Mouse (Mus musculus) midbrain, embryonic 13.5 days (tissue): ENCODE data around the gene Pkhd1. TPM values are rescaled to one million over a fixed set of nuclear protein-coding genes. Genes with fewer than 3 reads are reported as not detected.
A peak's percentile ranks its signal among the peaks of the same experiment; 100 is the strongest.

Source experiments
- ATAC-seq: fragments of 200-750 bp; cut with Nextera tagmentation; 2 replicates; pipeline ENCODE4 v1.8.0; 2017; ENCODE audit warnings: mild to moderate bottlenecking, moderate TSS enrichment, moderate library complexity
- H3K27ac ChIP-seq: fragments of 300-500 bp; sonication (generic); 2 replicates; pipeline ENCODE4 v1.5.1; 2015; ENCODE audit warnings: inconsistent platforms, mild to moderate bottlenecking, moderate library complexity
- H3K27me3 ChIP-seq: fragments of 300-500 bp; sonication (generic); 2 replicates; pipeline ENCODE4 v1.6.1; 2015; ENCODE audit warnings: mild to moderate bottlenecking, inconsistent platforms
- H3K36me3 ChIP-seq: fragments of 300-500 bp; sonication (generic); 2 replicates; pipeline ENCODE4 v1.6.1; 2015; ENCODE audit warnings: mild to moderate bottlenecking, inconsistent platforms
- H3K4me1 ChIP-seq: fragments of 300-500 bp; sonication (generic); replicated peaks from 2 replicates; pipeline ENCODE4 v1.6.1; 2015; ENCODE audit warnings: inconsistent platforms
- H3K4me2 ChIP-seq: fragments of 300-500 bp; sonication (generic); replicated peaks from 2 replicates; pipeline ENCODE4 v1.6.1; 2015; ENCODE audit warnings: moderate library complexity, mild to moderate bottlenecking, inconsistent platforms
- H3K4me3 ChIP-seq: fragments of 300-500 bp; sonication (generic); replicated peaks from 2 replicates; pipeline ENCODE4 v1.5.1; 2015; ENCODE audit warnings: mild to moderate bottlenecking, inconsistent platforms
- H3K9ac ChIP-seq: fragments of 300-500 bp; sonication (generic); replicated peaks from 2 replicates; pipeline ENCODE4 v1.6.1; 2015; ENCODE audit warnings: mild to moderate bottlenecking, inconsistent platforms
- H3K9me3 ChIP-seq: fragments of 300-500 bp; sonication (generic); 2 replicates; pipeline ENCODE4 v1.6.1; 2016; ENCODE audit warnings: mild to moderate bottlenecking, inconsistent platforms
- WGBS: fragments of 180-500 bp; shearing (Covaris S2); methylation state at CpG from one replicate; pipeline ENCODE4 v1.1.7; 2015; 5-methylcytosine and 5-hydroxymethylcytosine counted together
- polyA plus RNA-seq: library from polyadenylated mRNA; unstranded; fragments of >200 nt; fragmentation: Nextera tagmentation; extraction: Ambion mirVana; gene quantifications from 2 replicates; pipeline ENCODE4 v1.2.1, GENCODE M21; 2015

The Pkhd1 gene
- polyA plus RNA-seq, 1 experiment from 2014 or later = 0.01 TPM

- H3K4me2 ChIP-seq = no peak overlapping the region
- H3K27ac ChIP-seq = no peak overlapping the region
- no peaks in the 10 kb centered on the region for H3K4me1 ChIP-seq
- no peak for ATAC-seq
- 71% methylated on average over 1 of the region's 1 CpGs for WGBS
- no peaks in the 10 kb centered on the region for H3K36me3 ChIP-seq
- no peak overlapping the region for H3K9ac ChIP-seq
- H3K9me3 ChIP-seq = no peaks in the 10 kb centered on the region
- H3K4me3 ChIP-seq = no peak overlapping the region
- H3K27me3 ChIP-seq = no peaks in the 10 kb centered on the region
Observed at GRCm38 (mm10) chr1:20364437-20364836, 253.4 kb downstream of the Pkhd1 start.

- no peak overlapping the region for H3K27ac ChIP-seq
- no peak overlapping the region for H3K9ac ChIP-seq
- no peaks in the 10 kb centered on the region for H3K9me3 ChIP-seq
- ATAC-seq = no peak; the same call in 1 of the 2 replicates
- H3K4me1 ChIP-seq = peaks cover 4% of the 10 kb centered on the region; the same call in 1 of the 2 replicates
- no peaks in the 10 kb centered on the region for H3K27me3 ChIP-seq
- no peak overlapping the region for H3K4me2 ChIP-seq
- 33% methylated on average over 3 of the region's 3 CpGs for WGBS
- no peaks in the 10 kb centered on the region for H3K36me3 ChIP-seq
- no peak overlapping the region for H3K4me3 ChIP-seq
Observed at GRCm38 (mm10) chr1:20344651-20345050, 273.2 kb downstream of the Pkhd1 start.

DNA sequence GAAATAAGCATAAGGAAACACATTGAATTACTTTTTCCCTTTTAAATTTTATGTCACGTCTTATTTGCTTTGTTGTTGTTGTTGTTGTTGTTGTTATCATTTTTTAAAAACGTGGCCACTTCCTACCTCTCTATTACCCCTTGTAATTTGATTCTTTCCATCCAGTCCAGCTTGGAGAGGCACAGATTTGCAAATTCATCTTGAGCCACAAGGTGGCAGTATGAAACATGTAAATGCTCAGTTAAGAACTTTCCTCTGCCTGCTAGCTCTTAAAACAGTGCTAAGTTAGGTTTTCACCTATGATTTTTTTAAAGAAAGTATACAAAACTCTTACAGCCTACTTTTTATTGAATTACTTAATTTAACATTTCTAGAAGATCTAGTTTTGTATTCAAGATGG lies 306.4 kb downstream of the Pkhd1 start:
- Histone ChIP-seq H3K9ac (no peak overlapping the region), H3K27ac (no peak overlapping the region), H3K4me3 (no peak overlapping the region), H3K27me3 (peaks cover 45% of the 10 kb centered on the region), H3K36me3 (no peaks in the 10 kb centered on the region), H3K4me2 (no peak overlapping the region), H3K9me3 (no peaks in the 10 kb centered on the region), H3K4me1 (no peaks in the 10 kb centered on the region)
- ATAC-seq = no peak
- 4% methylated on average over 2 of the region's 2 CpGs for WGBS

GRCm38 (mm10) chr1:20310925-20311324 lies 306.9 kb downstream of the Pkhd1 start:
- Histone ChIP-seq H3K27me3 (peaks cover 51% of the 10 kb centered on the region), H3K9me3 (no peaks in the 10 kb centered on the region), H3K4me3 (no peak overlapping the region), H3K36me3 (no peaks in the 10 kb centered on the region), H3K9ac (no peak overlapping the region), H3K4me1 (no peaks in the 10 kb centered on the region), H3K27ac (no peak overlapping the region), H3K4me2 (no peak overlapping the region)
- 71% methylated on average over 6 of the region's 6 CpGs for WGBS
- ATAC-seq = no peak; the same call in 1 of the 2 replicates

DNA sequence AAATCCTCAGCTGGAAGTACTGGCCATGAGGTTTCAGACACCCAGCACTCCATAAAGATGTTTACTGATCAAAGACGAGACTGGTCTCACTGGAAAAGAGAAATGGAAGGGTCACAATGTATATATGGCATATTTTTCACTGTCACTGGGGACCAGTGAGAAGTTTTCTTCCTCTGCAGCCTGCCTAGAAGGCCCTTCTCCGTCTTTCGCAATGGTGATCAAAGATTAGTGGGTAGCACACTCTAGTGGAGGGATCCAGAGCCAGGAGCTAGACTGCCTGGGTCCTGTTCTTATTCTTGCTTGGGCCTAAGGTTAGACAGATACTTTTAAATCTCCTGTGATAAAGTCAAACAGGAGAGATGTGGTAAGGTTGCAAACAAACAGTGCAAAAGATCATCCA lies 311.7 kb downstream of the Pkhd1 start:
- 54% methylated on average over 3 of the region's 3 CpGs for WGBS
- no peak overlapping the region for H3K4me3 ChIP-seq
- H3K4me1 ChIP-seq = peaks cover 20% of the 10 kb centered on the region
- H3K27me3 ChIP-seq = peaks cover 65% of the 10 kb centered on the region
- no peaks in the 10 kb centered on the region for H3K9me3 ChIP-seq
- no peak for ATAC-seq
- H3K9ac ChIP-seq = no peak overlapping the region
- H3K4me2 ChIP-seq = no peak overlapping the region
- no peak overlapping the region for H3K27ac ChIP-seq
- no peaks in the 10 kb centered on the region for H3K36me3 ChIP-seq

DNA sequence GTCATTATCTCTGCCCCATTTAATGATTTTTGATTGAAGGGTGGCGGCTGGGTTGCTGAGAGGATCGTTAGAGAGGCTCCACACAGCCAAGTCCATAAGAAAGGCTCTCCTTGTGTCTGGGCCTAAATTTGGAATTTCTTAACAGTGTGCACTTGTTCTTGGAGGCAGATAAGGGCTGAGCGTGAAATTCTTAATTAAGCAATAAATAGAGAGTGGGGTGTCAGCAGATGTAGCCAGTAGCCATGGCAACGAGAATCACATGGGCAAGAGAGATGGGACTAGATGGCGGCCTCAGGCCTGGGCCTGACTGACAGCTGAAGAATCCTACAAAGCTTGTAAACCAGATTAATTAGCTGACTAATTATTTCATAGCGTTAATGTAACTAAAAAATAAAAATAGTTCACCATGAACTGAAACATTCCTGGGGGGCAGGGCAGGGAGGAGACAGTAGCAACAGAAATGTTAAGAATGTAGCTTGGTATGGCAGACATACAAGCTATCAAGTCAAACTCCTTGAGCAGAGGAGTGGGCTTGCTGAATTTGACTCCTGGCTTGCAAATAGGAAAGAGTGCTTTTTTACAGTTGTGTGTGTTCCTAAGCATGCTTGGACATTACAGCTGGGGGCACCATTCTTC lies 314.8 kb downstream of the Pkhd1 start:
- H3K9ac ChIP-seq = no peak overlapping the region
- H3K4me1 ChIP-seq = peaks cover 20% of the 10 kb centered on the region
- peak; percentile 93 for ATAC-seq
- peak overlapping the region; percentile 41 for H3K27ac ChIP-seq
- WGBS = 11% methylated on average over 6 of the region's 6 CpGs
- no peaks in the 10 kb centered on the region for H3K36me3 ChIP-seq
- H3K27me3 ChIP-seq = peaks cover 68% of the 10 kb centered on the region
- no peaks in the 10 kb centered on the region for H3K9me3 ChIP-seq
- H3K4me2 ChIP-seq = no peak overlapping the region
- no peak overlapping the region for H3K4me3 ChIP-seq

DNA sequence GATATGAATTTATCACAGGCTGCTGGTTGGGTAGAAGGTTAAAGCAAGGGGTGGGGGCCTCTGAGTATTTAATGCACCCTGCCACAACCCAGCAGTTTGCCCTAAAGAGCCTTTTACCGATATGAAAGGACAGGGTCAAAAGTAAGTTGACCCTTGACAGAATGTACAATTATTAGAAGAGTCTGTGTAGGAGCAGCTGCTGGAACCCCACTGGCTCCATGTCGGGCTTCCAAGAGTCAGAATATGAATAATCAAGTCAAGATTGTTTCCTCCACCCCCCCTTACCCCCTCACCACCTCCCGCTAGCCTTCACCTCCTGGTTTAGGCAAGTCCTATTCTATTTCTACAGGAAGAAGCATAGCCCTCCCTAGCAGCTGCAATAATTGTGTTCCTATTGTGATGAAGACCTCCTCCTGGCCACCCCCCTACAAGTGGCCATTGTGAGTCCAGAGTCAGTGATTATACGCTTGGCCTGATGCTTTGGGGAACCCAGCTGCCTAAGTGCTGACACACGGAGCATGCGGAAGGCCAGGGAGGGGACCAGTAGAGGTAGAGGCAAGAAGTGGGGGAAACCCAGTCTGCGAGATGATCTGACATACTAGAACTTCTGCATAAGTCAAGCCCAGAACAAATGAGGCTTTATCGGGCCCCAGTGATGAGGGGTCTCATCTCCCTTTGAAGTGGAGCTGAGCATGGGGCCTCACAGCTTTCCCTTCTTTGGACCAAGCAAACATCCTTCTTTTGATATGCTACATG lies 315.5 kb downstream of the Pkhd1 start:
- no peak overlapping the region for H3K4me2 ChIP-seq
- H3K36me3 ChIP-seq = no peaks in the 10 kb centered on the region
- no peak overlapping the region for H3K9ac ChIP-seq
- peak; percentile 90 for ATAC-seq
- peak overlapping the region; percentile 41; the same call in 1 of the 2 replicates for H3K27ac ChIP-seq
- no peaks in the 10 kb centered on the region for H3K9me3 ChIP-seq
- 7% methylated on average over 8 of the region's 8 CpGs for WGBS
- no peak overlapping the region for H3K4me3 ChIP-seq
- H3K27me3 ChIP-seq = peaks cover 65% of the 10 kb centered on the region
- H3K4me1 ChIP-seq = peaks cover 20% of the 10 kb centered on the region

DNA sequence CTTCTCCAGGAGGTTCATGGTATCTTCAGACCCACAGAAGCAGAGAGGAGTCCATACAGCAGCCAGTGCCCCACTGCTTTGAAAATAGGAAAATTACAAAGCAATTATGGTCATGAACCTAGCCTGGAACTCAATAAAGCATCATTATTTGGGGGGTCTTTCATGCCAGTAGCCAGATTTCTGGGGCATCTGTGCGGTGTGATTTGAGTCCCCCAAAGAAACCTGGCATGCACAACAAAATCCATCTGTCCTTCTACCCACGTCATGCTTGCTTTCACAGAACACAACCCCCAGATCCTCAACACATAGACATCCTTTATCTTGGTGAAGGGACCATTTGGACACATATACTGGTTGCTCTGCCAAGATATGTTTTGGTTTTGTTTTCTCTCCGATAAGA lies 316.2 kb downstream of the Pkhd1 start:
- 53% methylated on average over 3 of the region's 3 CpGs for WGBS
- peaks cover 58% of the 10 kb centered on the region for H3K27me3 ChIP-seq

GRCm38 (mm10) chr1:20288696-20289095 lies 329.2 kb downstream of the Pkhd1 start:
- no peak overlapping the region for H3K4me2 ChIP-seq
- no peaks in the 10 kb centered on the region for H3K36me3 ChIP-seq
- no peaks in the 10 kb centered on the region for H3K27me3 ChIP-seq
- H3K9ac ChIP-seq = no peak overlapping the region
- ATAC-seq = no peak
- H3K4me3 ChIP-seq = no peak overlapping the region
- no peak overlapping the region for H3K27ac ChIP-seq
- 77% methylated on average over 1 of the region's 1 CpGs for WGBS
- no peaks in the 10 kb centered on the region for H3K4me1 ChIP-seq
- no peaks in the 10 kb centered on the region for H3K9me3 ChIP-seq

More for the DNA sequence above, 316.2 kb downstream of the Pkhd1 start:
- H3K4me3 ChIP-seq = no peak overlapping the region
- ATAC-seq = no peak
- no peaks in the 10 kb centered on the region for H3K9me3 ChIP-seq
- H3K27ac ChIP-seq = no peak overlapping the region
- peaks cover 20% of the 10 kb centered on the region for H3K4me1 ChIP-seq
- H3K36me3 ChIP-seq = no peaks in the 10 kb centered on the region
- H3K9ac ChIP-seq = no peak overlapping the region
- H3K4me2 ChIP-seq = no peak overlapping the region

DNA sequence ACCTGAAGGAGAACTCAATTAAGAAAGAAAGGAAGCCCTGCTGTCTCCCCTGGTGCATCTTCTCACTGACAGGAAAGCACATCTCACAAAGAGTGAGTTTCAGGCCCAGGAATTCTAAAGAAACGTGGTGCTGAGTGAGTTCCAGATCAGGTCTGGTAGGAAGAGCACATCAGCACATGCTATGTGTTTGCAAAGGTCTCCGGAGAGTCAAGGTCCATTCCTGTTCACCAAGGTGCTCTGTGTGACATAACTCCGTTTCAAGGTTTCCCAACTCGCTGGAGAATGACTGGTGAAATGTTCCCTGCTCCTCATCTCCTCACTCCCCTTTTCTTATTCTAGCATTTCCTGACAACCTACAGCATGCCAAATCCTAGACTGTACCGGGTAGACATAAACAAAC lies 357.5 kb downstream of the Pkhd1 start:
- Histone ChIP-seq H3K27me3 (no peaks in the 10 kb centered on the region), H3K27ac (no peak overlapping the region), H3K9me3 (no peaks in the 10 kb centered on the region), H3K36me3 (no peaks in the 10 kb centered on the region), H3K4me2 (no peak overlapping the region), H3K4me1 (no peaks in the 10 kb centered on the region), H3K9ac (no peak overlapping the region), H3K4me3 (no peak overlapping the region)
- no peak for ATAC-seq
- WGBS = 67% methylated on average over 5 of the region's 5 CpGs

DNA sequence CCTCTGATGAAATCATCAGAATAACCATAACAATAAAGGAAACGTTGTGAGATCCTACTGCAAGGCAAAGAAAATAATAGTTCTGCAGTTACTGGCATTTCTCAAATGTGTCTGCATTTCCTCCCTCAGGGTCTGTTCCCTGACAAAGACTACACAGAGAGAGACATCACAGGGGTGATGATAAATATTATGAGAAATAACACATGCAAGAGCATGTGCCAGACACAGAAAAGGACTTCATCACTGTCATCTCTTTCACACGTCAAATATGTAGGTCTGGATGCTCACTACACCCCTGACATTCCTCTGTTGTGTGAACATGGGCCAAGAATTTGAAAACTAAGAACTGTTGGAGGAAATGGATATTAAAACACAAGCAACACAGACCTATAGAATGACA lies 369.7 kb downstream of the Pkhd1 start:
- H3K27ac ChIP-seq = no peak overlapping the region
- H3K4me3 ChIP-seq = no peak overlapping the region
- no peaks in the 10 kb centered on the region for H3K9me3 ChIP-seq
- no peaks in the 10 kb centered on the region for H3K4me1 ChIP-seq
- H3K4me2 ChIP-seq = no peak overlapping the region
- no peaks in the 10 kb centered on the region for H3K36me3 ChIP-seq
- no peaks in the 10 kb centered on the region for H3K27me3 ChIP-seq
- 71% methylated on average over 2 of the region's 2 CpGs for WGBS
- no peak overlapping the region for H3K9ac ChIP-seq
- no peak for ATAC-seq

GRCm38 (mm10) chr1:20216681-20217080 lies 401.2 kb downstream of the Pkhd1 start:
- no peaks in the 10 kb centered on the region for H3K9me3 ChIP-seq
- WGBS = 75% methylated on average over 1 of the region's 1 CpGs
- ATAC-seq = no peak

More at GRCm38 (mm10) chr1:20216681-20217080, 401.2 kb downstream of the Pkhd1 start:
- H3K4me1 ChIP-seq = no peaks in the 10 kb centered on the region
- H3K27ac ChIP-seq = no peak overlapping the region
- H3K36me3 ChIP-seq = no peaks in the 10 kb centered on the region
- no peak overlapping the region for H3K4me3 ChIP-seq
- H3K9ac ChIP-seq = no peak overlapping the region
- no peaks in the 10 kb centered on the region for H3K27me3 ChIP-seq
- H3K4me2 ChIP-seq = no peak overlapping the region
